Mouse (Mus musculus) midbrain, embryonic 15.5 days (tissue): ENCODE measurements around the gene Lrrc63. TPM values are rescaled to one million over a fixed set of nuclear protein-coding genes. Genes with fewer than 3 reads are reported as not detected.

Experiments
- ATAC-seq: fragments of 200-750 bp; cut with Nextera tagmentation; replicated peaks from 2 replicates; pipeline ENCODE4 v1.8.0; 2017; ENCODE audit warnings: moderate TSS enrichment
- H3K27ac ChIP-seq: fragments of 300-500 bp; sonication (generic); 2 replicates; pipeline ENCODE4 v1.5.1; 2015; ENCODE audit warnings: mild to moderate bottlenecking, inconsistent platforms
- H3K27me3 ChIP-seq: fragments of 300-500 bp; sonication (generic); replicated peaks from 2 replicates; pipeline ENCODE4 v1.6.1; 2015; ENCODE audit warnings: inconsistent platforms
- H3K36me3 ChIP-seq: fragments of 300-500 bp; sonication (generic); replicated peaks from 2 replicates; pipeline ENCODE4 v1.6.1; 2015; ENCODE audit warnings: inconsistent platforms
- H3K4me1 ChIP-seq: fragments of 300-500 bp; sonication (generic); 2 replicates; pipeline ENCODE4 v1.6.1; 2015; ENCODE audit warnings: inconsistent platforms
- H3K4me2 ChIP-seq: fragments of 300-500 bp; sonication (generic); 2 replicates; pipeline ENCODE4 v1.6.1; 2015; ENCODE audit warnings: inconsistent platforms, mild to moderate bottlenecking, moderate library complexity
- H3K4me3 ChIP-seq: fragments of 300-500 bp; sonication (generic); 2 replicates; pipeline ENCODE4 v1.5.1; 2015; ENCODE audit warnings: mild to moderate bottlenecking, inconsistent platforms
- H3K9ac ChIP-seq: fragments of 300-500 bp; sonication (generic); 2 replicates; pipeline ENCODE4 v1.6.1; 2015; ENCODE audit warnings: mild to moderate bottlenecking, inconsistent platforms
- H3K9me3 ChIP-seq: fragments of 300-500 bp; sonication (generic); 2 replicates; pipeline ENCODE4 v1.6.1; 2016; ENCODE audit warnings: inconsistent platforms
- WGBS: fragments of 180-500 bp; shearing (Covaris S2); methylation state at CpG from one replicate; pipeline ENCODE4 v1.1.7; 2015; ENCODE audit warnings: mixed read lengths; 5-methylcytosine and 5-hydroxymethylcytosine counted together
- polyA plus RNA-seq: library from polyadenylated mRNA; unstranded; fragments of >200 nt; fragmentation: Nextera tagmentation; extraction: Ambion mirVana; gene quantifications from 2 replicates; pipeline ENCODE4 v1.2.1, GENCODE M21; 2015

Lrrc63 gene
- polyA plus RNA-seq, 1 experiment from 2014 or later: 0.06 TPM

DNA sequence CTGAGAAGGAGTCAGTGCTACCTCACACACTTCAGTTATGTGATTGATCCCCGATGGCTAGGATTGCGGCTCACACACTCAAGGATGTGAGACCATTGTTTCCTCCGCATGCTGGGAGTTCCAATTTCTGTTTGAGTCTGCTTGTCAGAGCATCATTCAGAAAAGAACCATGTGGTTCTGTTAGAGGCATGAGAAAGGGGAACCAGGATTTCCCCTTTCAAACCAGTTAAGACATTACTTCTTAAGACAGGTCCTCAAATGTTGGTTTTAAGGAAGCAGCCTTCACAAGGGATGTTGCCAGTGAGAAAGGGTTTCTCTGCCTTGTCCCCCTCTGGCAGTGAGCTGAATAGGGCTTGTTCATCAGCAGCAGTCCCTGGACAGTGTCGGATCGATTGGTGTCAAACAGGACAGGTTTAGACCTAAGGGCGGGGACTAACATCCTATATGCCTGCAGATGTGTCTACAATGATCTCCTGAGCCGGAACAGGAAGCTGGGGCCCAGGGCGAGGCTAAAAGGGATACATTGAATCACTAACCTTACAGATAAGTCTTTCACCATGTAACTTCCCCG is 73.7 kb downstream of the Lrrc63 start:
- Histone ChIP-seq H3K4me2 (no peak overlapping the region), H3K4me3 (no peak overlapping the region), H3K36me3 (no peaks in the 10 kb centered on the region), H3K9ac (no peak overlapping the region), H3K27me3 (no peaks in the 10 kb centered on the region), H3K9me3 (no peaks in the 10 kb centered on the region), H3K27ac (no peak overlapping the region), H3K4me1 (no peaks in the 10 kb centered on the region)
- no peak for ATAC-seq
- 83% methylated on average over 9 of the region's 9 CpGs for WGBS

DNA sequence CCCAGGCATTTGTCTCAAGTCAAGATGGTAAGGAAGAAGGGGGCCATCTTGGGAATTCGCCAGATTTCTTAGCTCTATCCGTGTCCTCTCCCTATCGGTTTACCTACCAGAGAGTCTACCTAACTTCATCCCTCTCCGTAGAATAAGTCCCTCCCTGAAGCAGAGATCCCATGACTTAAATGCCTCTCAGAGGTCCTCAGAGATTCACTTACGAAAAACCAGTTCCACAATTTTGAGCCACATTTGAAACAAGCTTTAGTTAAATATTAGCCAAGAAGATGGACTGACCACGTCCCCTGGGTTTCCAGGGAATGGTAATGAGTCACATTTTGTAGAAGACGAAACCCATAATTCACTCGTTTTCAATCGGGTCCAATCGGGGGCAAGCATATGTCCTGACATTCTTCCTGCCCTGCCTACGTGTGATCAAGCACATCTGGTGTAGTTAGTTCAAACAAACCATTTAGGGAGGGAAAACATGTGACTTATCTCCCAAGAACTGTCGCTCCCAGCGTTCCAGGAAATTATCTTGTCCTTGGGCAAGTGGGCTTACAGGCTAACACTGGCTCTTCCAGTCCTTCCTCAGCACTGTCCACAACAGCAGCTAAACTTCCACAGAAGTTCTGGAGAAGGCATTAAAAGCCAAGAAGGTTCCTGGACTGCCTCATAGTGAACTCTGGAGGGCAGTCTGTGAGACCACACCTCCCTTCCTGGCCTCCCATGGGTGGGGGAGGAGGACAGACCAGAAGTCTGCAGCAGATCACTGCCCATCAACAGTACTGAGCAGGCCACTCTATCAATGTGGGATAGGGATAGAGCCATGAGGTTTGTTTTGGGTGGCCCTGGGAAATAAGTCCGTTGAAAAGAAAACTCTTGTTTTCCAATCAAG is 76.0 kb downstream of the Lrrc63 start:
- WGBS: 85% methylated on average over 14 of the region's 14 CpGs
- ATAC-seq: no peak
- no peak overlapping the region for H3K9ac ChIP-seq

DNA sequence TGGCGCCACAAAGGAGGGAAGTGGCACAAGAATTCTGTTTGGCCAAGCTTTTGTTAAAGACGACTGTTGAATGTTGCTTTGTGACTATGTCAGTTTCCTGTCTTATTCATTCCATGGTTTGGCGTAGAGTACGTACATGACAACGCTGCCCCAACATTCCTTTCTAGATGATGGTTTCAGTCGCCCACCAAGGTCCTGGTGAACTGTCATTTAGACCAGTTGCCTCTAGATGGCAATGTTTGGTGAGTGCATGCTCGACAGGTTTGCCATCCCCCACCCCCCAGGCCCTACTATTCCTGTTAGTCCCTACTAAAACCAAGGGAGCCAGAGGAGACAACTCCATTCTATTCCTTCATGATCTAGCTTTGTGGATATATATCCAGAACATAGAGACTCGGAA is 78.2 kb downstream of the Lrrc63 start:
- Histone ChIP-seq H3K9ac (no peak overlapping the region), H3K4me3 (no peak overlapping the region), H3K27ac (no peak overlapping the region), H3K4me2 (no peak overlapping the region), H3K36me3 (no peaks in the 10 kb centered on the region), H3K4me1 (no peaks in the 10 kb centered on the region), H3K27me3 (no peaks in the 10 kb centered on the region), H3K9me3 (no peaks in the 10 kb centered on the region)
- 62% methylated on average over 8 of the region's 8 CpGs for WGBS
- ATAC-seq: no peak

More for the DNA sequence above, 76.0 kb downstream of the Lrrc63 start:
- Histone ChIP-seq H3K27ac (no peak overlapping the region), H3K36me3 (no peaks in the 10 kb centered on the region), H3K4me3 (no peak overlapping the region), H3K4me1 (no peaks in the 10 kb centered on the region), H3K4me2 (no peak overlapping the region), H3K27me3 (no peaks in the 10 kb centered on the region), H3K9me3 (no peaks in the 10 kb centered on the region)

DNA sequence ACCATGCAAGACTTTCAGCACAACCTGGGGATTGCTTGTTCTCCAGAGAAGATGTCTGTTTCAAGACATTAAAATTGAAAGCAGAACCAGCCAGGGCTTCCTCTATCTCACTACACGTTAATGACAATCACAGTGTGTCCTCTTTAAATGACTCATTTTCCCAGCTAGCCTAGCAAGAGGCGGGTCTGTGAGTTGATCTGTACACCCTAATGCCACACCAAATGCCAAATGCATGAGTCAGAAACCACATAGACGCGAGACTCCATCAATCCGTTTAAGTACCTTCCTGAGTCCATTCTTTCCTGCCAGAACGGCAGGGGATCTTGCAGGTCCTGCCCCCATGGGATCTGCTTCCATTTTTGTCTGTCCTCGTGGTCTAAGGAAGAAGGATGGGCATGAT is 85.5 kb downstream of the Lrrc63 start:
- ATAC-seq: no peak
- Histone ChIP-seq H3K27me3 (no peaks in the 10 kb centered on the region), H3K4me3 (no peak overlapping the region), H3K4me2 (no peak overlapping the region), H3K4me1 (no peaks in the 10 kb centered on the region), H3K9me3 (no peaks in the 10 kb centered on the region), H3K36me3 (no peaks in the 10 kb centered on the region), H3K27ac (no peak overlapping the region), H3K9ac (no peak overlapping the region)
- WGBS: 82% methylated on average over 7 of the region's 7 CpGs

DNA sequence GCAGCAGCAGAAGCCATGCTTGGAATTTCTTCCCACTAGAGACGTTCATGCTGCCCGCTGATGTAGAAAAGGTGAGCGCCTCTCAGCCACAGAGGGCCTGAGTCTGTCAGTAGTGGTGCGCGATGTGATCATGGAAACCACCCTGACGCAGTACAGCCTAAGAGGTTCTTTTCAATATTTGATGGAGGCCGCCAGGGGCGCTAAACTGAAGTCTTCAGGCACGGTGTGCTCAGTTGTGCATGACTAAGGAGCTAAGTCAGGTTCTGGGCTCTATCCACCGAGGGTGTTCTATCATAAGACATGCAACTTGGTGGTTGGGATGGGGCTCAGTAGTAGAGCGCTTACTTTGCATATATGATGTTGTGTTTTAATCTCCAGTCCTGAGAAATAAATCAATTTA is 95.2 kb downstream of the Lrrc63 start:
- no peak overlapping the region for H3K4me3 ChIP-seq
- H3K9ac ChIP-seq: no peak overlapping the region
- H3K36me3 ChIP-seq: no peaks in the 10 kb centered on the region
- no peak for ATAC-seq
- no peaks in the 10 kb centered on the region for H3K4me1 ChIP-seq
- no peaks in the 10 kb centered on the region for H3K27me3 ChIP-seq
- H3K4me2 ChIP-seq: no peak overlapping the region
- 58% methylated on average over 11 of the region's 11 CpGs for WGBS
- no peaks in the 10 kb centered on the region for H3K9me3 ChIP-seq
- H3K27ac ChIP-seq: no peak overlapping the region

Other genes with a start within 250 kb of the Lrrc63 start
- gene Lrch1, start 183.0 kb downstream of the Lrrc63 start, polyA plus RNA-seq: 15.2 and 25.4 TPM in 2 replicates
- gene Rubcnl, start 114.9 kb downstream of the Lrrc63 start, polyA plus RNA-seq: 0.06 and 0.24 TPM in 2 replicates
- 12.0 and 12.9 TPM in 2 replicates for gene Lcp1, start 220 bp upstream of the Lrrc63 start, polyA plus RNA-seq
- gene Cpb2, start 111.4 kb upstream of the Lrrc63 start, polyA plus RNA-seq: 0.11 TPM in 1 of 2 replicates, not detected in the other
- gene Zc3h13, start 153.5 kb upstream of the Lrrc63 start, polyA plus RNA-seq: 49.2 and 51.2 TPM in 2 replicates